Mouse (Mus musculus) spleen, adult 2 months (tissue): ENCODE results near the gene Sub1.

Source experiments
- CTCF ChIP-seq: fragments of 200-500 bp; IDR thresholded peaks from 2 replicates; pipeline ENCODE4 v1.5.1; 2011; ENCODE audit warnings: mild to moderate bottlenecking, inconsistent platforms; ENCODE audit not compliant: insufficient read depth, insufficient read length, insufficient replicate concordance; ENCODE audit errors: extremely low read depth
- POLR2A ChIP-seq: fragments of 200-500 bp; IDR thresholded peaks from 2 replicates; pipeline ENCODE4 v1.6.1; 2011; ENCODE audit warnings: low read depth, low read length, inconsistent platforms

GRCm38 (mm10) chr15:11965201-11965845, 31.5 kb downstream of the Sub1 start:
- TF ChIP-seq CTCF = no peak
- TF ChIP-seq POLR2A = no peak
